Mouse (Mus musculus) gastrocnemius, adult 2 months (tissue): ENCODE measurements around the gene Cdc25b. TPM values are rescaled to one million over a fixed set of nuclear protein-coding genes. Genes with fewer than 3 reads are reported as not detected.

Experiments used
- DNase-seq: peaks from one replicate; pipeline ENCODE4 v3.0.0; 2022
- H3K27ac ChIP-seq: fragments of 200-600 bp; 2 replicates; pipeline ENCODE4 v1.8.1; 2022; ENCODE audit warnings: mild to moderate bottlenecking
- H3K4me3 ChIP-seq: fragments of 200-600 bp; 2 replicates; pipeline ENCODE4 v1.8.1; 2022; ENCODE audit warnings: mild to moderate bottlenecking, moderate library complexity
- CTCF ChIP-seq: fragments of 200-600 bp; IDR thresholded peaks from 2 replicates; pipeline ENCODE4 v1.8.1; 2022; ENCODE audit warnings: antibody characterized with exemption, mild to moderate bottlenecking, moderate library complexity
- intact Hi-C: fragments of 180-260 bp; cut with DNase I; formaldehyde crosslinking; loops from one replicate; pipeline ENCODE4 v1.15.1; 2025
- total RNA-seq, 2 experiments: library from RNA; stranded (reverse); gene quantifications; 2 replicates each; pipeline ENCODE4 v1.2.3; 2021

Cdc25b gene
- total RNA-seq, 2 experiments from 2014 or later: 1.5 TPM

DNA sequence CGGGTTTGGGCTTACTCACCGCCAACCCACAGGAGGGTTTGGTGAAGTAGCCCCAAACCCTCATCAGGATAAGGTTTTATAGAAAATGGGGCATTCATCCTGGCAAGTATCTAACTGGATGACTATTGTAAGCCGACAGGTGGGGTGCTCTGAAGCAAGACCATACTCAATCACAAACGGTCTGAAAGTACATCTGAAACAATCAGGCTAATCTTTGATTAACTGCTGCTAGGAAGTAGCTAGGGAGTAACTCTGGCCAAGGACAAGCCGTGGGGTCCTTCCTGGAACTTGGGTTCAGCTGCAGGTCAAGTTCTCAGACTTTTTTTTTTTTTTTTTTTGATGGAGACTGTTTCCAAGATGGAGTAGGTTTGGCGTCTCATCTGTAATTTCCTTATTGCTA is 18.8 kb upstream of the Cdc25b start:
- intact Hi-C loops: no loop called here
- DNase-seq: no peak
- TF ChIP-seq CTCF: no peak
- no peak overlapping the region for H3K4me3 ChIP-seq
- H3K27ac ChIP-seq: no peak overlapping the region

DNA sequence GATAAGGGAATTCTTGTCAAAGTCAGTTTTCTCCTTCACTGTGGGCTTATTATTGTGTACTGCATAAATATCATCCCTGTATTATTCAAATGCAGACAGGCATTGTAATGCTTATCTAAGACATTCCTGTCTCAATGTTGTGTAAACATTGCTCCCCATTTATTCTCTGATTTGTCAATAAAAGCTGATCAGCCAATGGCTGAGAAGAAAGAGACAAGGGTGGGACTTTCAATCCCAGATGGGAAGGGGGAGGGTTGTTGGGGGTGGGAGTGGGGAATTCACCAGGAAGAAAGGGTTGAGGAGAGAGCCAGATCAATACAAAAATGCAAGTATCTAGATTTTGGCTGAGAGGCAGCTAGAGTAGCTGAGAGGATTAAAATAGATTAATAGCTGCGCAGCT is 17.8 kb upstream of the Cdc25b start:
- TF ChIP-seq CTCF: no peak
- no peak for DNase-seq
- no peak overlapping the region for H3K27ac ChIP-seq
- H3K4me3 ChIP-seq: no peak overlapping the region
- intact Hi-C loops: no loop called here

DNA sequence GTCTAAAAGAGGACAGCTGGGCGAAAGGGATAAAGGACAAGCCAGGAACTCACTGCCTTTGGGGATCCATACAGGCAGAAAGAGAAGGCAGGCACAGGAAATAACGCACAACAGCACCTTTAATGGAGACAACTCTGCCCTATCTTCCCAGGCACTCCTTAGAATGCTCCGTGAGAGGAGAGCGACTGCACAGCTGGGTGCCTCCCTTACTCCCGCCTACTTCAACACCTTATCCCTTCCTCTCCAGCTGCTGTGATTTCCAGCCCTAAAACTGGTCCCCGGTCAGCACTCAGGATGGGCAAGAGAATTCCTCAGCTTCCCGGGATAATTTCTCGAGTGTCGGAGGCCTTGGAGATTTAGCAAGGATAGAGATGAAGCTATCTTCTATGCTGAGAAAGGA is 15.8 kb upstream of the Cdc25b start:
- intact Hi-C loops: no loop called here
- peak overlapping the region; percentile 69 for H3K4me3 ChIP-seq

DNA sequence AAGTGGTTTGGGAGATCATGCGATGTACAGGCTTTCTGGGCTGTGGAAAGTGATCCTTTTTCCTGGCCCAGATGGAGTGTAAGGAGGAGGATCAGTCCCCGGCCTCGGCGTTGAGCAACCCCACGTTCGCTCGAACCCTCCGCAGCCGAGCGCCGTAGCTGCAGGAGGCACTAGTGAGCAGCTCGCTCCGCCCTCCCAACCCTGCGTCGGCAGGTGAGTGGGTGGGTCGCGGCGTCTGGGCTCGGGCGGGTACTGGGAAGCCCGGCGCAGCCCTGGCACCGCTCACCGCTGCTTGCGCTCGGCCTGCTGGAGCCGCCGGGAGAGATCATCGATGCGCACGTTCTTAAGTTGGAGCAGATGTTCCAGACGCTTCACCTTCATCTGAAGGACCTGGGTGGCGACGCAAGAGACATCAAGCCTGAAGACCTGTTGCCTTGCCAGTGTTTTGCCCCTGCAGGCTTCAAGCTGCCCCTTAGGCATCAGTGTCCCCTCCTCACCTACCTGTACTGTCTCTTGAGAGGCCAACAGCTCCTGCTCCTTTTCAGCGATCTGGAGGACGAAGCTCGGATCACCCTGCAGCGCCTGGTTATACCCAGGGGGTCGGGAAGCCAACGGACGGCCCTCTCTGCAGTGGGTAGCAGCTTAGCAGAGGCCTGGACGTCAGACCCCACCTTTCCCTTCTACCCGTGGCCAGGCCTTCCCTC is 15.2 kb upstream of the Cdc25b start:
- TF ChIP-seq CTCF: peak; percentile 44
- Histone ChIP-seq H3K4me3 (peak overlapping the region; percentile 69), H3K27ac (peak overlapping the region; percentile 46)
- intact Hi-C loops: no loop called here
- peak; percentile 83 for DNase-seq

More for the DNA sequence above, 15.8 kb upstream of the Cdc25b start:
- peak overlapping the region; percentile 46 for H3K27ac ChIP-seq
- TF ChIP-seq CTCF: no peak
- DNase-seq: no peak

DNA sequence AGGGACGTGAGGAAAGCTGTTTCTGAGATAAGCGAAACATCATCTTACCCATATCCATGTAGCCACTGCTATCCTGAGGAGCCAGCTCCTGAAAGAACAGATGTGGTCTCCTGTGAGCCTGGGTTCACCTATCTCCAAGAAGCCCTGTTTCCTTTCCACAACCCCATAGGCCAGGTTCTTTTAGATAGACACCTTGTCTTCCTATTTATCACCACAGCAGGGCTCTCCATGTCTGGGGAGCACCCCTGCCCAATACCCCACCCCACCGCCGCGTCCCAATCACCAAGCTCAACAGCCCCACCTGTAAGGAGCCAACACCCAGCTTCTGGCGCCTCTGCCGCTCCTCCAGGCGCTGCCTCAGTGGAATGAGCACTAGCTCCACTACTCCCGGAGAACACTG is 14.4 kb upstream of the Cdc25b start:
- Histone ChIP-seq H3K27ac (no peak overlapping the region), H3K4me3 (no peak overlapping the region)
- no peak for TF ChIP-seq CTCF
- intact Hi-C loops: no loop called here
- DNase-seq: no peak

DNA sequence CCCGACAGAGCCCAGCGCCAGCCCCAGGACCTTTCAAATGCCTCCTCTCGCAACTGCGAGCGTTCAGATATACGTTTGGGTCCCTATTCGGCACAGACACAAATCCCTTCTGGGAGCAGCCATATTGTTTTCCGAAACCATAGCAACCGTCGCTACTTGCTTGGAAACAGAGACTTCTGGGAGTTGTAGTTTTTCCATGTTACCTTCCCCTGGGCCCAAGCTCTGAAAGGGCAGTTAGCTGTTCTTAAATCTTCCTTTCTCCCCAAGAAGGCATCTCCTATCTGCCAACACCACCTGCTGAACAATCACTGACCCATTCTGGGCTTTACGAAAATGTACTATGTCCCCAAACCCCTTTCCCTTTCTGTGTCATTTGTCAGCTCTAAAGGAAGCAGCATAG is 12.0 kb upstream of the Cdc25b start:
- Histone ChIP-seq H3K4me3 (peak overlapping the region; percentile 75), H3K27ac (peak overlapping the region; percentile 35; the same call in 1 of the 2 replicates)
- intact Hi-C loops: loop anchor here (5.0 kb wide), 1 partner anchor 38 kb away; no protein-coding TSS in a partner anchor
- no peak for TF ChIP-seq CTCF
- DNase-seq: peak; percentile 59

DNA sequence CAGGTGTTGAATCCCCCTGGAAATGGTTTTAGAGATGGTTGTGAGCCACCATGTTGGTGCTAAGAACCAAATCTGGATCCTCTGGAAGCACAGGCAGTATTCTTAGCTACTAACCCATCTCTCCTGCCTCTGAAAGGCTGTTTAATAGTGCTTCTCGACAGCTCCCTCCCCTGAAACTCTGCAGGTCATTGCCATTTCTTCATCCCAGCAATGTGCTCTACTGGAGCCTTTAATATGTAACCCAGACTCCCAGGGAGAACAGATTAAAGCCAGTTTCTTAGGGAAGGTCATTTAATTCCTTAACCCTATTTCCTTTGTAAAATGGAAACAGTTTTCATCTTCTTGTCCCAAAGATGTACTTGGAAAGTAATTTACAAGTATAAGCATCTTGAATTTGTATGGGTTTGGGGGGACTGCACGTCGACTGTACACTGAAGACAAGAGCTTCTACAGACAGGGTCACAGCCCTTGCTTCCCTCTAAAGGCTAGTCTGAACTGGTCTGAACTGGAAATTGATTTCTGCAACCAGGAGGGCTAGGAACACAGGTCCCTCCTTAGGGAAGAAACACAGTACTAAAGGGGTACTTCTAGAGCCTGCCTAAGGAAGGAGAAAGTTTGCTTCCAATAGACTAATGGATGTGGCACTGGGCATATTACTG is 11.3 kb upstream of the Cdc25b start:
- H3K27ac ChIP-seq: peak overlapping the region; percentile 35; the same call in 1 of the 2 replicates
- intact Hi-C loops: loop anchor here (5.0 kb wide), 1 partner anchor 37 kb away; no protein-coding TSS in a partner anchor
- no peak overlapping the region for H3K4me3 ChIP-seq
- TF ChIP-seq CTCF: no peak
- DNase-seq: no peak

DNA sequence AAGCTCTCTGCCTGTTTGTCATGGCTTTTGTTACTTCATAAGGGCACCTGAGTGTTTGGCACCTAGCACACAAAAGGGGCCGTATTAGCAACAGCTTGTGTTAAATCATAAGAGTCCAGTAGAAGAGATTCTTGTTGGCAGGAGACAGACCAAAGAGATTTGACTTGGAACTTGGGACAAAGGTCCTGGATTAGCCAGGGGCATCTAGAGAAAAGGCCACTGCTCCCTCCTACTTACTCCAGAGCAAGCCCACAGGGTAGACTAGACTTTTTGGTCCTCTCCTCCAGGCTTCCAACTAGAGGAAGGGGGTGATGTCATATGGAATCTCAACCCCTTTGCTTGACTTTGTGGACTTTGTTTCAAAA is 10.8 kb upstream of the Cdc25b start:
- intact Hi-C loops: loop anchor here (5.0 kb wide), 1 partner anchor 36 kb away; no protein-coding TSS in a partner anchor
- no peak for TF ChIP-seq CTCF
- DNase-seq: no peak
- Histone ChIP-seq H3K27ac (no peak overlapping the region), H3K4me3 (no peak overlapping the region)

DNA sequence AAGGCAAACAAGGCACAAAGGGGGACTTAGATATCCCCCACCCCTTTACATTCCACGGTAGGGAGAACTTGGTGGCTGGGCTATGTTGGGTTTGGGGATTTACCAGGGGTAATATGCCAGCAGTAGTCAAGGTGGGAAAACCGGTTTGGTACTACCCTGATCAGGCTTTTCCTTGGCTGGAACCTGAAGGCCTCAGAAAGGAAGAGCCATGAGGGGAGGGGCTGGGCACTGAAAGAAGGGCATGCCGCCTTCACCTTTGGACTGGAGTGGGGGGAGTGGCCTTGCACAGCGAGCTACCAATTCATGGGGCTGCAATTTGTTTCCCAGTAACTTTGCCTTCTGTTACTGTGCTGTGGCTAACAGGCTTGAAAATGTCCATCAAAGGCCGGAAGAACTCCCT is 10.3 kb upstream of the Cdc25b start:
- Histone ChIP-seq H3K27ac (no peak overlapping the region), H3K4me3 (no peak overlapping the region)
- TF ChIP-seq CTCF: no peak
- intact Hi-C loops: loop anchor here (5.0 kb wide), 1 partner anchor 36 kb away; no protein-coding TSS in a partner anchor
- no peak for DNase-seq

DNA sequence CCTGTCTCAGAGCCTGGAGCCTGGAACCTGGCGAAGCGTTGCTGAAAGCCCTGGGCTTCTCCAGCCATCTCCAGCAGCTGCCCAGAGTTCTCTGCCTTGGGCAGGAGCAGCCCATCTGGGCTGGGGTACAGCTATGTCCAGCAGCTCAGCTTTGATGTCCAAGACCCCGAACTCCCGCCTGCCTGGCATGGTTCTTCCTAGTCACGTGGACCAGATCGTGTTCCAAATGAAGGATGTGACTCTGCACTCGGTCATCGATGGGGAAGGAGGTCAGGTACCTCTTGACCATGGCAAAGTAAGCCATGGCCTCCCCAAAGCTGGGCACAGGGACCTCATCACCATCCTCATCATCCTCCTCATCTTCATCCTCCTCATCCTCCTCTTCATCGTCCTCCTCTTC is 8.8 kb upstream of the Cdc25b start:
- DNase-seq: no peak
- intact Hi-C loops: loop anchor here (5.0 kb wide), 1 partner anchor 34 kb away; no protein-coding TSS in a partner anchor
- peak overlapping the region; percentile 85 for H3K27ac ChIP-seq
- peak overlapping the region; percentile 88 for H3K4me3 ChIP-seq
- TF ChIP-seq CTCF: no peak

DNA sequence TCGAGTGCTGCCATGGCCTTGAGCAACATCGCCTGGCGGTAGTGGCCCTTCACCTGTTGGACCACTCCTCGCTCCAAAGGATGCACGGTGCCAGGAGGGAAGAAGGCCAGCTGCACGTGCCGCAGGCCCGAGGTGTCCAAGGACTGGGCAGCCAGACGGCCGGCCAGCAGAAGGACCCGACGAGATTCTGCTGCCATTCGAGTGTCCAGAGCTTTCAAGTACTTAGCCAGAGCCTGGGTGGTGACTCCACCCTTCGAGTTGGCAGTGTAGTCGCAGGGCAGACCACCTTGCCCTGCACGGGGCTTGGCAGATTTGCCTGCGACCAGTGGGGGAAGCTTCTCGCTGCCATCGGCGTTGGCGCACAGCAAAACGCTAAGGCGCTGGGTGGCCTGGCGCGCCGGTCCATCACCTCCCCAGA is 7.9 kb upstream of the Cdc25b start:
- no peak for TF ChIP-seq CTCF
- peak; percentile 39 for DNase-seq
- H3K27ac ChIP-seq: peak overlapping the region; percentile 85
- intact Hi-C loops: loop anchor here (5.0 kb wide), 1 partner anchor 33 kb away; no protein-coding TSS in a partner anchor
- H3K4me3 ChIP-seq: peak overlapping the region; percentile 88

DNA sequence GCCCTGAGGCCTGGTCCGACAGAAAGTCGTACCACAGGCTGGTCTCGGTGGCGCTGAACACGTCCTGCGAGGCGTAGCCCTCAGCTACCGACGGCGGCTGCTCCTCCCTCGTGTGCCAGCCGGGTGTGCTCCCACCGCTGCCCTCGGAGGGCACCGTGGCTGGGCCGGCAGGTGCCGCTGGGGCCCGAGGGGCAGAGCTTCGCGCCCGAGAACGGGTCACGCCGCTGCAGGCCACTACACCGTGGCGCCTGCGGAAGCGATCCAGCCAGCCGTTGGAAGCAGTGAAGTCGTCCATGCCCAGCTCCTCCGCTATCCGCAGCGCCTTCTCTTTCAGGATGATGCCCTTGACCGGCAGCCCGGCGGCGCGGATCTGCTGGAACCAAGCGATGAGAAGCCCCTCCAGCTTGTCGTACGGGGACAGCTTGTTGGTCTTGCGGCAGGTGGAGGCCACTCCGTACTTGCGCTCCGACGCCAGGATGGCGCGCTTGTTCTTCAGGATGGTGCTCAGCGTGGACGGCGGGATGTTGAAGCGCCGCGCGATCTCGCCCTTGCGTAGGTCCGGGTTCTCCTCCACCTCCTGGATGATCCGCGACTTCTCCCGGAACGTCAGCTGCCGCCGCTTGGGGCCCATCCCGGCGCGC is 7.4 kb upstream of the Cdc25b start:
- DNase-seq: peak; percentile 78
- H3K4me3 ChIP-seq: peak overlapping the region; percentile 88
- intact Hi-C loops: loop anchor here (5.0 kb wide), 1 partner anchor 33 kb away; no protein-coding TSS in a partner anchor
- H3K27ac ChIP-seq: peak overlapping the region; percentile 85
- TF ChIP-seq CTCF: no peak
